Mouse (Mus musculus) megakaryocyte, embryonic 14.5 days (primary cell): ENCODE measurements around the gene Styxl1.

Experiments
- FLI1 ChIP-seq: IDR thresholded peaks from 2 replicates; pipeline ENCODE4 v1.6.1; 2012; ENCODE audit warnings: low read length, inconsistent platforms, mixed read lengths
- GATA1 ChIP-seq: IDR thresholded peaks from 3 replicates; pipeline ENCODE4 v1.6.1; 2012; ENCODE audit warnings: mixed read lengths, low read length, inconsistent platforms, borderline replicate concordance

DNA sequence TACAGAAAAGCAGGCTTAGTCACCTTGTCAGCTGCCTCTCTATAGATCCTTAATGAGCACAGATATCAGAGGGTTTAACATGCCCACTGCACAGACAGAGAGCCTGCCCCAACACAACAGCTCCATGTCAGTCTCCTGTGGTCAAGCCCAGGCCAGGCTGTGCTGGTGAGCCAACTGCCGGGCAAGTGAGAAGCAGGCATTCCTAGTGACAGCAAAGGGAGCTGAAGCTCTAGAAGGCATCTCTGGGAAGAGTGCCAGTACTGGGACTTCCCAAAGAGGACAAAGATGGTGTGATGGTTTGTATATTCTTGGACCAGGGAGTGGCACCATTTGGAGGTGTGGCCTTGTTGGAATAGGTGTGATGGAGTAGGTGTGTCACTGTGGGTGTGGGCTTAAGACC, 27.1 kb downstream of the Styxl1 start:
- TF ChIP-seq GATA1 (no peak), FLI1 (no peak)
